Mouse (Mus musculus) C2C12 (cell line): Measurements from ENCODE around the gene Mrm3. TPM values are rescaled to one million over a fixed set of nuclear protein-coding genes. Genes with fewer than 3 reads are reported as not detected.

Source experiments
- H3K27me3 ChIP-seq: one replicate; pipeline ENCODE4 v1.6.1; 2011; ENCODE audit not compliant: control insufficient read depth, insufficient read depth, insufficient read length
- H3K36me3 ChIP-seq: one replicate; pipeline ENCODE4 v1.6.1; 2011; ENCODE audit not compliant: control insufficient read depth, insufficient read depth
- H3K4me3 ChIP-seq: one replicate; pipeline ENCODE4 v1.5.1; 2011; ENCODE audit warnings: mild to moderate bottlenecking, control low read depth; ENCODE audit not compliant: poor library complexity, insufficient read depth, severe bottlenecking
- H3K79me2 ChIP-seq: one replicate; pipeline ENCODE4 v1.6.1; 2011; ENCODE audit not compliant: control insufficient read depth, insufficient read depth
- H3K79me3 ChIP-seq: one replicate; pipeline ENCODE4 v1.6.1; 2011; ENCODE audit warnings: low read depth, control low read depth
- H3ac ChIP-seq: one replicate; pipeline ENCODE3; 2011; ENCODE audit warnings: low read depth; ENCODE audit not compliant: control insufficient read depth, insufficient read length
- CEBPB ChIP-seq: IDR thresholded peaks from one replicate; pipeline ENCODE4 v1.6.1; 2011; ENCODE audit warnings: low read depth, mild to moderate bottlenecking, control low read depth, moderate library complexity
- CTCF ChIP-seq: IDR thresholded peaks from one replicate; pipeline ENCODE4 v1.5.1; 2011; ENCODE audit not compliant: control insufficient read depth, insufficient read depth, insufficient read length
- FOSL1 ChIP-seq: IDR thresholded peaks from one replicate; pipeline ENCODE4 v1.8.0; 2011; ENCODE audit warnings: mild to moderate bottlenecking, low read length; ENCODE audit not compliant: poor library complexity, insufficient read depth, severe bottlenecking
- MAX ChIP-seq: IDR thresholded peaks from one replicate; pipeline ENCODE4 v1.6.1; 2011; ENCODE audit warnings: mild to moderate bottlenecking, control low read depth
- MYOD1 ChIP-seq: IDR thresholded peaks from one replicate; pipeline ENCODE4 v1.6.1; 2011; ENCODE audit warnings: low read depth; ENCODE audit not compliant: control insufficient read depth, insufficient read length
- MYOG ChIP-seq: IDR thresholded peaks from one replicate; pipeline ENCODE4 v1.6.1; 2011; ENCODE audit not compliant: control insufficient read depth, insufficient read length; ENCODE audit errors: extremely low read depth
- USF1 ChIP-seq: IDR thresholded peaks from one replicate; pipeline ENCODE4 v1.6.1; 2011; ENCODE audit warnings: low read depth, mild to moderate bottlenecking, control low read depth, moderate library complexity
- polyA plus RNA-seq: library from polyadenylated mRNA; unstranded; fragments of >200 nt; fragmentation: generic; extraction: Trizol; gene quantifications from one replicate; pipeline ENCODE4 v1.2.1, GENCODE M21; 2012; ENCODE audit warnings: missing spikeins

Gene Mrm3
- polyA plus RNA-seq, 1 experiment = 20.9 TPM

DNA sequence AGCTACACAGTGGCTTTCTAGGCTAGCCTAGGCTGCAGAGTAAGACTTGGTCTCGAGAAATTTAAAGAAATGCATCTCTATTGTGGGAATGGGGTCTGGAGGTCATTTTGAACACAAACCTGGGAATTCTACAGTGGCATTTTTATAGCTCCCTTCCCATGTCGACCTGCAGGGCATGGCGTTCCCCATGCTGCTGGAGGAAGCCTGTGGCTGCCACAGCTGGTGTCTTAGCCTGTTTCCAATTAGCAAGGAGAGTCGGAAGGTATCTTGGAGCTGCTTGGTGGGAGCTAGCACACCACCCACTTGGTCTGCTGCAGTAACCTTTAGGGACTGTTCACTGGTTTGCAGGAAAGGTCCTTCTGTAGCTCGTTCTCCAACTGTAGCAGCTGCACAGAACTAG is 12.6 kb downstream of the Mrm3 start:
- H3K79me3 ChIP-seq = no peaks in the 10 kb centered on the region
- H3K4me3 ChIP-seq = no peak overlapping the region
- H3K79me2 ChIP-seq = no peaks in the 10 kb centered on the region
- H3K36me3 ChIP-seq = peaks cover 17% of the 10 kb centered on the region
- TF ChIP-seq CEBPB (no peak), MYOD1 (no peak), MAX (no peak), MYOG (no peak), USF1 (no peak), CTCF (no peak), FOSL1 (no peak)
- no peak overlapping the region for H3ac ChIP-seq
- H3K27me3 ChIP-seq = no peaks in the 10 kb centered on the region

- H3K27me3 ChIP-seq = no peaks in the 10 kb centered on the region
- TF ChIP-seq CTCF = no peak
- no peak for TF ChIP-seq MYOG
- no peak for TF ChIP-seq MAX
- no peak for TF ChIP-seq USF1
- TF ChIP-seq MYOD1 = no peak
- no peak for TF ChIP-seq CEBPB
- no peak for TF ChIP-seq FOSL1
- H3K79me2 ChIP-seq = no peaks in the 10 kb centered on the region
- no peak overlapping the region for H3ac ChIP-seq
- no peak overlapping the region for H3K4me3 ChIP-seq
- H3K79me3 ChIP-seq = no peaks in the 10 kb centered on the region
- H3K36me3 ChIP-seq = peaks cover 13% of the 10 kb centered on the region
Measured at GRCm38 (mm10) chr11:76257386-76257785, 13.9 kb downstream of the Mrm3 start.

GRCm38 (mm10) chr11:76258511-76258910 is 15.0 kb downstream of the Mrm3 start:
- no peaks in the 10 kb centered on the region for H3K79me2 ChIP-seq
- no peaks in the 10 kb centered on the region for H3K27me3 ChIP-seq
- H3ac ChIP-seq = no peak overlapping the region
- peaks cover 13% of the 10 kb centered on the region for H3K36me3 ChIP-seq
- H3K4me3 ChIP-seq = no peak overlapping the region
- TF ChIP-seq MAX (no peak), CTCF (no peak)
- H3K79me3 ChIP-seq = no peaks in the 10 kb centered on the region

DNA sequence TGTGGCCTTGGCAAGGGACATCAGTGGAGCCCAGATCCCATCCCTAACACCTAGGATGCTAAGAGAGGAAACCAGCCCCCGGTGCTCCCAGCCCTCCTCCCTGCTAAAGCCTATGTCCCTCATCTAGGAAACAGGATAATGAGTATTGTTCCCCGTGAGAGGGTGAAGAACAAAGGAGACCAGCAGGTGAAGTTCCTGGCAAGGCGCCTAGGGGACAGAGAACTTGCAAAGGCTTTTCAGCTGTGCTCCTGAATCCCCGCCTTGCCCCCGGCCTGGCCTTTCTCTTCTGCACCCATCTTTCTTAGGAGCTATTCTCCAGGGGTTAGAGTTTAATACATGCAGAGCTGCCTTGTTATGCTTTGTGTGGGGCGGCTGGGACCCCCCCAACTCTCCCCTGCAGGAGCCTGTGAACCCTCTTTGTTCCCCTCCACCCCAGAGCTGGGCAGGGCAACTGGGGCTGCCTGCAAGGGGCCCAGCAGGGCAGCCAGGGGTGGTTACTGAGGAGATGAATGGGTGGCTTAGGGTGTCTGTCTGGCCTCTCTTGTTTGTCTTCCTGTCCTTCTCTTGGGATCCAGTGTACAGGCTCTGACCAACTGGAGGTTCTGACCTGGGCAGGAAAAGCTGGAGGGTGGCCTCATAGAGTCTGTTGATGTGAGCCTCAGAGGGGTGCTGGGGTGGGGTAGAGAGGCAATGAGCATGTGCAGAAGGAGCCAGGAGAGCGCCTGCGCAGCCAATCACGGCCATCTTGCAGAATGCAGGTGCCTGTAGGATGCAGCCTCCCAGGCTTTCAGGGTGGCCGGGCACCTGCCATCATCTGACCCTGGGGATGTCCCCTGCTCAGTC is 16.9 kb downstream of the Mrm3 start:
- Histone ChIP-seq H3K79me2 (no peaks in the 10 kb centered on the region), H3K27me3 (no peaks in the 10 kb centered on the region), H3K36me3 (peaks cover 16% of the 10 kb centered on the region), H3K79me3 (no peaks in the 10 kb centered on the region), H3K4me3 (no peak overlapping the region), H3ac (no peak overlapping the region)
- TF ChIP-seq MAX = no peak
- no peak for TF ChIP-seq CTCF
- TF ChIP-seq MYOD1 = no peak
- TF ChIP-seq CEBPB = no peak
- TF ChIP-seq FOSL1 = no peak
- TF ChIP-seq MYOG = no peak
- no peak for TF ChIP-seq USF1

DNA sequence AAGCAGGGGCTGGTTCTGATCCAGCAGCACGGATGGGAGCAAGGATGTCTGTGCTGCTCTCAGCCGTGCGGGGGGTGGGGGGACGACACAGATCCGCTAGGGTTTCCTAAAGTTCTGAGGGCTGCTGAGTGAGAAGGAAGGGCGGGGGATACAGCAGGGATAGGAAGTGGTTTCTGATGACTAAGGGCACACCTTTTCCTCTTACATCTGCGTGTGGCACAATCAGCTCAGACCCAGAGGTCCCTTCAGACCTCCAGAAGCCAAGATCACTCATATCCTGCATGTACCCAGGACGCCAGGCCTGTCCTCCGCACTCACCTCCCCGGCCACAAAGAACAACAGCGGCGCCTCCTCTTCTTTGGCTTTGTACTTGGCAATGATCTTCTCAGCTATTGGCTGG is 17.7 kb downstream of the Mrm3 start:
- Histone ChIP-seq H3K36me3 (peaks cover 16% of the 10 kb centered on the region), H3ac (no peak overlapping the region), H3K79me3 (no peaks in the 10 kb centered on the region), H3K27me3 (no peaks in the 10 kb centered on the region), H3K4me3 (no peak overlapping the region), H3K79me2 (no peaks in the 10 kb centered on the region)
- TF ChIP-seq MYOD1 (no peak), CEBPB (peak; percentile 26), MYOG (no peak), MAX (peak; percentile 15), USF1 (no peak), CTCF (no peak), FOSL1 (no peak)

DNA sequence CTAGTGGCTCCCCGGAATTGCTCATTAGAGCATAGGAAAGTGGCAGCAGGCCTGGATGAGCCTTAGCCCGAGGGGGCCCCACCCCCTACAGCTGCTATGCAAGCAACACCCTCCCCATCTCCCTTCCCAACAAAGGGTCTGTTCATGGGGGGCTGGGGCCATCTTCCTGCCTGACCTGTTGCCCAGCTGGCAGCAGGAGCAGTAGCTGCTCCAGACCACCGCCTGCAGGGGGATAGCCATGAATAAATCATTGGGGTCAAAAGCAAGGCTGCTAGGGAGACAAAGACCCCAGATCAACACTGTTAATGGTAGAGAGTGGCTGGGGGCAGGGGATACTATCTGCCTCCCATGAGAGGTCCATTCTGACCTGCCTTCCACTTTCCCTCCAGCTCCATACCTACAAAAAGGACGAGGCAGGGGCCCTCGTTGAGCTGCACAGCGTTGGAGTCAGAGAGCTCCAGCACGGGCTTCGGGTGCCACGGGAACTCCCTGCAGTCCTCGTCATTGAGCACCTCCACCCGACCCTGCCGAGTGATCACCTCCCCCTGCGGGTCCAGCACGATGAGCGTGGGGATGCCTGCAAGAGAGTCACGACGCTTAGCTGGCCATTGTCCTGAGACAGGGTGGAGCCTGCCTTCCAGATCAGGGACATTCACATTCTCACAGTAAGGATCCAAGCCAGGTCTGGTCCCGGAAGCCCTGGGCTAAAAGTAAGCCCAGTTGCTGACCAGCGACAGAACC is 19.3 kb downstream of the Mrm3 start:
- H3K36me3 ChIP-seq = peaks cover 16% of the 10 kb centered on the region

More for the DNA sequence above, 19.3 kb downstream of the Mrm3 start:
- TF ChIP-seq CTCF (no peak), MYOG (no peak), CEBPB (no peak), MAX (no peak), USF1 (no peak), MYOD1 (no peak), FOSL1 (no peak)
- H3K27me3 ChIP-seq = no peaks in the 10 kb centered on the region
- H3K79me3 ChIP-seq = no peaks in the 10 kb centered on the region
- no peak overlapping the region for H3K4me3 ChIP-seq
- no peak overlapping the region for H3ac ChIP-seq
- no peaks in the 10 kb centered on the region for H3K79me2 ChIP-seq
